Mouse (Mus musculus) cerebellum, adult 11 months (tissue): ENCODE results near the gene Hoxd12.

Experiments
- DNase-seq: peaks from one replicate; pipeline ENCODE4 v3.0.0; 2022

Hoxd12 gene

GRCm38 (mm10) chr2:74674881-74675665 is at the start of gene Hoxd12:
TSS of gene Hoxd12 (plus strand) at chr2:74675013.
- no peak for DNase-seq

GRCm38 (mm10) chr2:74635412-74635811 is 39.4 kb upstream of the Hoxd12 start:
- no peak for DNase-seq

- no peak for DNase-seq
Observed at GRCm38 (mm10) chr2:74642431-74642830, 32.4 kb upstream of the Hoxd12 start.

- DNase-seq = no peak
Observed at GRCm38 (mm10) chr2:74645631-74646030, 29.2 kb upstream of the Hoxd12 start.

- DNase-seq = no peak
Observed at GRCm38 (mm10) chr2:74647082-74647864, 27.5 kb upstream of the Hoxd12 start.

- DNase-seq = no peak
Observed at GRCm38 (mm10) chr2:74652996-74653340, 21.8 kb upstream of the Hoxd12 start.

GRCm38 (mm10) chr2:74653781-74654535 is 20.9 kb upstream of the Hoxd12 start:
- DNase-seq = no peak

GRCm38 (mm10) chr2:74654743-74655419 is 19.9 kb upstream of the Hoxd12 start:
- no peak for DNase-seq

- no peak for DNase-seq
Observed at GRCm38 (mm10) chr2:74655420-74655781, 19.4 kb upstream of the Hoxd12 start.

- no peak for DNase-seq
Observed at GRCm38 (mm10) chr2:74655821-74656631, 18.8 kb upstream of the Hoxd12 start.

- DNase-seq = no peak
Observed at GRCm38 (mm10) chr2:74656632-74657021, 18.2 kb upstream of the Hoxd12 start.

- no peak for DNase-seq
Observed at GRCm38 (mm10) chr2:74657251-74658023, 17.4 kb upstream of the Hoxd12 start.

- no peak for DNase-seq
Observed at GRCm38 (mm10) chr2:74658024-74658666, 16.7 kb upstream of the Hoxd12 start.

GRCm38 (mm10) chr2:74658667-74659371 is 16.0 kb upstream of the Hoxd12 start:
- DNase-seq = no peak

- DNase-seq = no peak
Observed at GRCm38 (mm10) chr2:74659507-74660005, 15.3 kb upstream of the Hoxd12 start, which contains the start of gene Evx2. TSS of gene Evx2 (minus strand) at chr2:74659557.

- DNase-seq = no peak
Observed at GRCm38 (mm10) chr2:74660421-74661375, 14.1 kb upstream of the Hoxd12 start.

- DNase-seq = no peak
Observed at GRCm38 (mm10) chr2:74661685-74662084, 13.1 kb upstream of the Hoxd12 start.

GRCm38 (mm10) chr2:74663291-74663925 is 11.4 kb upstream of the Hoxd12 start:
- DNase-seq = no peak
